Mouse (Mus musculus) adrenal gland, adult 2 months (tissue): ENCODE results near the gene Il9. TPM values are rescaled to one million over a fixed set of nuclear protein-coding genes. Genes with fewer than 3 reads are reported as not detected.

Experiments
- DNase-seq: peaks from one replicate; pipeline ENCODE4 v3.0.0; 2021
- polyA plus RNA-seq: library from polyadenylated mRNA; depleted of rRNA; stranded (reverse); fragments of >200 nt; gene quantifications from 2 replicates; pipeline ENCODE4 v1.2.3, GENCODE M21; 2012
- total RNA-seq, 2 experiments: library from RNA; stranded (reverse); gene quantifications; 2 replicates each; pipeline ENCODE4 v1.2.3; 2021

The Il9 gene
- total and polyA plus RNA-seq, 3 experiments: not detected

DNA sequence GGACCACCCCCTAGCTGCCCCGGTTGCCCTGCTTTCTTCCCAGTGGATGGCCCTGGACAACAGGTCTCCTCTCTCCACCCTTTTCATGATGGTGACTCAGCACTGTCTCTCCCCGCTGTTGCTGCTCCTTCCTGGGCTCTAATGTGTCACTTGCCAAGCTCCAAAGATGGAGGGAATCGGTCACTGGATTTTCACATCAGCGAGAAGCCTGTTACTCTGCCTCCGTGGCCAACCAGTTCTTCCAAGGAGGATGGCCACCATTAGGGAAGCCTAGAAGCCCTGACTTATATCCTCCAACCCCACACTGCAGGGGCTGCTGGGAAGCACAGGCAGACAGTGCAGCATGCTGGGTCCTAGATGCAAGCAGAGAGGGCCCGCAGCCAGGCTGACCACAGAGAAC lies 10.8 kb downstream of the Il9 start:
- no peak for DNase-seq

DNA sequence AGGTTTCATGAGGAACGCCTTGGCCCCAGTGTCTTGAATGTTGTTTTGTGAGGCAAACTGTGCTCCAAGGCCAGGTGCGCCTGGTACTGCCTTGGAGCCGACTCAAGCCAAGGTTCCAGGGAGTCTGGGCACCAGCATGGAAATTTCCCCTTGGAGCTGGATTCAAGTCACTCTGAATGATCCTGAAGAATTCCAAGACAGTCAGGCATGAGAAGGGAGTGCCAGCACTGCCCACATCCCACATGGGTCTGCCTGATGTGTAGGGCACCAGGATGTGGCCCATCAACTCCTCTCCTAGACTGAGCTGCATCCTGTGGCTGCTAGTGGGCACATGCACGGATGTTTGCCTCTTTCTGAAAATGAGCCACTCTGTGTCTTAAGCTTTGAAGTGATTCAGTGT lies 13.5 kb downstream of the Il9 start:
- no peak for DNase-seq

DNA sequence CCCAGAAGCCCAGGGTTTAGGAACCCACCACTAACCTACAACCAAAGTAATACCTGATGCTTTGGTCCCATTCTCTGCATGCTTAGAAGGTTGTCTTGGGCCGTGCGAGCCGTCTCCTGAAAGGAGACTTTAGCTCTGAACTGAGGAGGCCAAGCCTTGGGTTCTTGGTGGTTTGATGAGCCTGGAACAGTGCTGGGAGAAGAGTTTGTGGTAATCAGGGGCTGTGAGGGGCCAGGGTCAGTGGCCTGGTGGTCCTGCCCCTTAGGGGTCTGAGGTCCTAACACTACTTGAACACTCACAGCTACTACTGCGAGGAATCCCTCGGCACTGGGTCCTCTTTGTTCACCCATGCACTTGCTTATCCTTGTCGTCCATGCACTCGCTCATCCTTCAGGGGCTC lies 14.3 kb downstream of the Il9 start:
- no peak for DNase-seq

DNA sequence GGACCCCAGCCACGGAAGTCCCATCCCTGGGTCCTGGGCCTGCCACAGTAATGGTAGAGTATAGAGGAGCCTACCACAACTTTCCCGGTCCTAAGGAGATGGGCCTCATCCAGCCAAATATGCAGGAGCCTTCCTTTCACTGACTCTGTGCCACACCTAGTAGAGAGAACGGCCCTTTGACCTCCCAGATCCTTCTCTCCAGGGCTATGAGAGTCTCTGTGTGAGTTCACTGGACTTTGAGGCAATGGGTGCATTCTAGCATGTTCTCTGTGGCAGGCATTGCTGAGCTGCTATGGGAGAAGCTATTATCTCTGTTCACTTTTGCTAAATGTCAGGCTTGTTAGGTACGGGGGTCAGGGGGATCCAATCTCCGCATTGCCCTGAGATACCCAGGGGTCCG lies 18.3 kb downstream of the Il9 start:
- DNase-seq: no peak

DNA sequence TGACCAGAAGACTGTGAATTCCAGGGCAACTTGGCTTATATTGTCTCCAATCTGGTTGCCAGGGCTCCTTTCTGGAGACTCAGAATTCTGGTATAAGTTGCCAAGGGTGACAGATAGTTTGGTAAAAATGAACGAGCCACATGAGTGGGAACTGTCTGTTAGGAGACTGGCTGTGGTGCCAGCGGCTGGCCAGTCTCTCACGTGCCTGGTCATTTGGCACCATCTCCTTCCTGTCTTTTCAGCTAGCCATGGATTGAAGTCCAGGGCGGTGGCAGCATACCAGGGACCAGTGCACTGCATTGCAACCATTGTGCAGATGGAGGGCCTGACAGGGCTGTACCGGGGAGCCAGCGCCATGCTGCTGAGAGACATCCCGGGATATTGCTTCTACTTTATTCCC lies 18.8 kb downstream of the Il9 start:
- no peak for DNase-seq

DNA sequence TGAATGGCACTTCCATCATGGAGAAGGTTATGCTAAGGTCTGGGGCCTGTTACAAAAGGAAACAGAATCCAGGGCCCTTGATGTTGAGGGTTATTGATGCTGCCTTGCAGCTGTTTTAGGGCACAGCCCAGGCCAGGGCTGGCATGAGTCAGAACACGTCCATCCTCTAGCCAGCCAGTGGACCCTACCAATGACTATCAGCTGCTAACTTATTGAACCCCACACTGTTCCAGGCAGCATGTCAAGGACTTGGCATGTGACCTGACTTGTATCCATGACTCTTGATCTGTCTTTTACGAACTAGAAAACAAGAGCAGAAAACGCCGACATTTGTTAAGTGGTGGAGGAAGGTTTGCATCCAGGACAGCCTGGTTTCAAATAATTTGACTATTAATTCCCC lies 19.3 kb downstream of the Il9 start:
- no peak for DNase-seq

DNA sequence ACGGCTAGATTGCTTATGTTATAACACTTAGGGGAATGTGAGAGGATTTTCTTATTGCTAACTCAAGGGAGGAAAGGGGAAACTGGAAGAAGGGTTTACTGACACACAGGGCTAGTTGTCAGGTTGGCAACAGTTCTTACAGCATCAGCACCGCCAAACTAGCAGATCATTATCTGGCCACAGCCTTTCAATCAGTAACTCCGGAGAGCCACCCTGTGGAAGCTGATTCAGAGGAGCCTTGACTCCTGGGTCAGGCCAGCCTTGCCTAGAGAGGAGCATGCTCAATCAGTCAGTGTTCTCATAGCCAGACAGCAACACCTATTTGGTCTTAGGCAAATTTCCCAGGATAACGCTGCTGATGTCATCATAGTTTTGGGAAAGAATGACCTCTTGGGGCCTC lies 20.6 kb downstream of the Il9 start:
- no peak for DNase-seq

DNA sequence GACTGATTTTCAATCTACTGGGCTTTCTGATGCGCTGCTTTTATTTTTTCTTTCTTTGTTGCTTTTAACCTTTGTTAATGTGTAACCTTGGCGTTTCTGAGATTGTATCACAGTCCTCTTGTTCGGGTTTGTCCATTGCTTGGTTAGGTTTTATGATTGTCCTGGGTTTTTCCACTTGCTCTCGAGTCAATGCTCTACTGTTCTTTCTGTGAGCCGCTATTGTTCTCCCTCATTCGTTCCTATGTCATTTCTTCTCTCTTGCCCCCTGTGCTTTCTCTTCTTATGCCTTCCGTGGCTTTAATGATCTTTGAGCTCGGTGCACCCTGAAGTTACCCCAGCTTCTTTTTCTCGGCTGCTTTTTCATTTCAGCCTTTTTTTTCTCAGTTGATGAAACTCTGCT lies 24.0 kb downstream of the Il9 start:
- DNase-seq: no peak

DNA sequence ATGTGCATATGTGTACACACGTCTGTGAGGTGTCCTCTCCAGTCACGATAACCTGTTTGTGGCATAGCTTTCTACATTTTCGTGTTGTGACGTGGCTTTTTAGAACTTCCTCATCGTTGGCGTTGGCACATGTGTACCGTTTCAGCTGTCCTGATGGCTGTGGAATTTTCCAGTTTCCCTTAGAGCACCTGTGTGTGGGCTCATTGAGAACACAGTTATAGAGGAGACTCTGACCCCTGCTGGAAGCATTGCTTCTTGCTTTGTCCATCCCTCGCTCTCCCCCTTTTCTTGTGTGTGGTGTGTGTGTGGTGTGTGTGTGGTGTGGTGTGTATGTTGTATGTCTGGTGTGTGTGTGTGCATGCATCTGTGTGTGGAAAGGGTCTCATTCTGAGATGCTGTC lies 32.0 kb downstream of the Il9 start:
- DNase-seq: no peak

DNA sequence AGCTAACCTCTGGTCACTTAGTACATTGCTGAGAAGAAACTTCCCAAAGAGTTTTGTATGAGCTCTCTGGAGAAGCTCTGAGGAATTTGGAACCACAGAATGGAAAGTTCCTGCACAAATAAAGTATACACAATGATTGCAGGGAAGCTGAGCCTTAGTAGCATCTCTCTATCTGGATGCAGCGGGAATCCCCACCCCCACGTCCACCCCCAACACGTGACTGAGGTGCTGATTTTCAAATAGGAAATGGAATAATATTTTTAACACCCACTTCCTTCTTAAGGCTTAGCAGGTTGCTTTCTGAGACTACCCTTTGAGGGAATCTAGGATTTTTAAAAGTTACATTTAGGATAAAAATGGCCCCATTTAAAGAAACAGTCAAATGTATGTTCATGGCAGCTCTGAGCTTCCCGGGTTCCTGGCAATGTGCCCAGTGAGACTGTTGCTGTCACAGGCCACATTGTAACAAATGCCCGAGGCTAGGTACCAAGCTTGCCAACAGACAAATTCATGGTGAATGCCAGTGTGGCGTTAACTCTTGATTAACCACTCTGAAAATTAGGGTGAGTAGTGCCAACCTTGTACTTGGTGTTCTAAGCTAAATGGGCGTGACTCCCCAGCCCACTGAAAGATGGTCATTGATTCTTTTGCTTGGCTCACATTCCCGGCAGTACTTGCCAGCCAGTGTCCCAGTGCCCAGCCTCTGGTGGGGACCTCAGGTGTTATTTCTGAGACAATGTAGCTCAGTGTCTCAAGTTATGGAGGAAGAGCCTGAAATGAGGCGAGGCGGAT lies 32.6 kb downstream of the Il9 start:
- no peak for DNase-seq

DNA sequence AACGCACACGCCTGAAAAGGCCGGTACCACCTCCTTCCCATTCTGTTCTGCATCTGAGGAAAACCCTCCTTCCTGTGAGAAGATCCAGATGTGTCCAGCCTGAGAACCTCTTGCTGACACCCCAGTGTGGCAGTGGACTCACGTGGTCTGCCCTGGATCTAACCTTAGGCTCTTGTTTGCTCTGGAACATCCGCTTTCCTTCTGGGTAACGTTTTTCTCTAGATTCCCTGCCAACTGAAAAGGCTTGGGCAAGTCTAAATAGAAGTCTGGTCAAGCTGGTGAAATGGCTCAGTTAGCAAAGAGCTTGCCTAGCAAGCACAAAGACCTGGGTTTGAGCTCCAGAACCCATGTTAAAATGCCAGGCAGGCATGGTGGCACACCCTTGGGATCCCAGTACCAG lies 37.0 kb downstream of the Il9 start:
- DNase-seq: no peak

DNA sequence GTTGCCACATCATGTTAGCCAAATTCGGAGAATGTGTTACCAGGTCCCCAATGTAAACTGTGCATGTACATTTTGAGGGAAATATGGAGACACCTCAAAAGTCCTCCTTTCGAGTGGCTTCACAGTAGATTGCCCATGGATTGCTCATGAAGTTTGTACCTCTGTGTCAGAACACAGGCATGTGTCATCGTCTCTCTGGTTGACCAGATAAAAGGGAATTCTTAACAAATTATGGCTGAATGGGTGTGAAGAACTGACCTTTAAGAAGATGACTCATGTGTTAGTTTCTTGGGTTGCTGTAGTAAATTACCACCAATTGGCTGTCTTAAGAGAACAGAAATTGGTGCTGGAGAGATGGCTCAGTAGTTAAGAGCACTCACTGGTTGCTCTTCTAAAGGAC lies 37.9 kb downstream of the Il9 start:
- no peak for DNase-seq

DNA sequence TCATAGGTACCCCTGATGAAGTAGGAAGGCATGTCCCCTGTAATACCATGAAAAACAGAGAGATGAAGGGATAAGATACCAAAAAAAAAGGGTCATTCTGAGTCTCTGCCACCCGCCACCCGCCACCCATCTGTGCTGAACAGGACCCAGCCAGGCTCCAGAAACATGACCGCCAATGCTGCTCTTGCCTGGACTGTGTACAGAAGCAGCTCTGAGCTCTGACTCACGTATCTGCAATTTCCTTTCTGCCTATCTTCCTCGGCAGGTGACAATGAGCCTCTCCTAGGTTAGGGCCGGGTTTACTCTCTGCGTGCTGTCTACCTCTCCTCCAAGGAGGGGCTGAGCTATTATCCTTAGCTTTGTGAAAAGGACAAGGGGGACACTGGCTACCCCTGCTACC lies 38.6 kb downstream of the Il9 start:
- no peak for DNase-seq

DNA sequence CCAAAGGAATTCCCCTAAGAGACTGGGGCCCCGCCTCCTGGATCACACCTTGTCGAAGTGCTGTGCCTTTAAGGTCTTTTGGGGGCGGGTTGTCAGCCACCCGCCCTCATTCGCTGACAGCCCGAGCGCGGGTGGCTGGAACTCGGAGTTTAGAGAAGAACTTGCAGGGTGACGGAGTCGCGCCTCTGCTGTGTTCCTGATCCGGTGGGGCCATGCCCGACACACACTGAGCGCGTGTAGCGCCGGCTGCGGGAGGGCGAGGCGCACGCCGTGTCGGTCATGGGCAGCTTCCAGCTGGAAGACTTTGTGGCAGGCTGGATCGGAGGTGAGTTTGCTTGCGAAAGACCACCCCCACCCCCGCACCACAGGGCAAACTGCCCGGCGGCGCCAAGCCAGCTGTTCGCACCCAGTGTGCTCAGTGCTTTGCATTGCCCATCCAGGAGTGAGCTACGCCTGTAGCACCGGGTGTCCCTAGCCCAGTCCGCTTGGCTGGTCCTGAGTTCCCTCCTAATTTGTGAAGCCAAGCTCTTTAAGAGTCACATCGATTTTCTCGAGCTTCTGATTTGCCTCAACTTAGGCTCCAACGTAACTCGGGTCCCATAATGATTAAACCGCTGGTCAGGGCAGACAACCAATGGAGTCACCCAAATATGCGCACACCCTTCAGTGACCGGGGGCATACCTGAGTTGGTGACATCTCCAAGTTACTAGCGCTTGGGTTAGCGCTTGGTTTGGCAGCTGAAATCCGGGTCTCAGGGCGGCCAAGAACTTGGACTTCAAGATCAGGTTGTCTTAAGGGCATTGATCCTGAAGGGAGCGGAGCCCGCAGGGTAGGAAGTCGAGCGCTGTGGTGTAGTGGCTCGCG lies 43.6 kb downstream of the Il9 start, which contains the start of gene Slc25a48:
Gene Slc25a48 (plus strand): TSS at position 145 of the 865 bp plus-strand sequence.
- DNase-seq: peak; percentile 73

DNA sequence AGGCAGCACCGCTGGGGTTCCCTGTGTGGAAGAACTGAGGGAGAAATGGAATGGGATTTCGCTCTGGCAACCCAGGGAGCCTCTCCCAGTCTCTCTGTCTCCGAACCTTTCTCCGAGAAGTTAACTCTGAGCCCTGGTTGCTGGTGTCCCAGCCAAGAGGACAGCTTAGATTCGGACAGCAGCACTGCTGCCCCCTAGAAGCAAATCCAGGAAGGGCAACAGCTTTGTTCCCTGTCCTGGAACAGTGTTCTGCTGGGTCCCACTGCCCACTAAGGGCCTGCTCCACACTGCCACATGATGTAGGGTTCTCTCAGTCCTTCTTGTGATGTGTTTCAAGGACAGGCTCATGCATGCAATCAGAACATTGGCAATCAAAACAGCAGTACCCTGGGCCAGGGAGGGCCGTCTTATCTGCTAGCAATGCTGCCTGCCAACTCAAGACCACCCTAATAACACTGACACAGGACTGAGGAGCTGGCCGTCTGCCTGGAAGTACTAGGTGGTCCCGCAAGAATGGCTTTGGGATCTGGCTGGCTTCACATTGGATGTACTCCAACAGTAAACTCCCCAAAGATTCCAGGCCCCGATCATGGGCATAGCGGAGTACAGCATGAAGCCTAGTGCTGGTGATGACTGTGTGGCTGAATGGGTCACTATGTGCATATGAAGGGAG lies 46.3 kb downstream of the Il9 start:
- DNase-seq: no peak

DNA sequence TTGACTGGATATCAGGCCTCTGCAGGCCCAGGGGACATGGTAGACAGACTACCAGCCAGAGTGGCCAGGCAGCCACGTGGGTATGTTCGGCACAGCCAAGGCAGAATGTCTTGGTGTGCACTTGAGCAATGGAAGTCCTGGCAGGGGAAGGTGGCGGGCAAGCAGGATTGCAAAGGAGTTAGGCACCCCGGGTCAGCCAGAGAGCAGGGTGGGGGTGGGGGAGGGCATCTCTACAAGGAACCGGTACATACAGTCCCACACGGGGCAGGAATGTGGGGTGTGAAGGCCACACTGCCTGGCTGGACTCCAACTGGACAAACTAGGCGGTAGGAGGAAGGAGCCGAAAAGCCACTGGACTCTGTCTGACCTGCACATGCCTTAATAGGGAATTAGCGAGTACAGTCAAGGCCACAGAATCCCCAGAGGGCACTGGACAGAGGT lies 47.7 kb downstream of the Il9 start:
- DNase-seq: peak; percentile 59

DNA sequence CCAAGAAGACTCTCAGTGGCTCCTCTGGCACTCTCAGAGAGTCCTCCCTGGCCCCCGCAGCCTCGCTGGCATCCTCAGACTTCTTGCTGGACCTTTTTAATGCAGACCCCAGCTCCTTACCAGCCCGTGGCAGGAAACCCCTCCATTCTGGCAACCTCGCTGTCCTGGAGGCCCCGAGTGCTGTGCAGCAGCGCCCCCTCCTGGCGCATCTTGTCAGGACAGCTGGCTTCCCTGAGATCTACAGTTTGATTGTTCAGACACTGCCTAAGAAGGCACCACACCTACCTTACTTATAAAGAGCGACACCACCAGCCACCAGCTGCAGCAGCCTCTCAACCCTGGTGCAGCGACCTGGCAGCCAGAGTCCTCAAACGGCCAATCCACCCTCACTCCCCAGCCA lies 48.6 kb downstream of the Il9 start:
- DNase-seq: peak; percentile 33

DNA sequence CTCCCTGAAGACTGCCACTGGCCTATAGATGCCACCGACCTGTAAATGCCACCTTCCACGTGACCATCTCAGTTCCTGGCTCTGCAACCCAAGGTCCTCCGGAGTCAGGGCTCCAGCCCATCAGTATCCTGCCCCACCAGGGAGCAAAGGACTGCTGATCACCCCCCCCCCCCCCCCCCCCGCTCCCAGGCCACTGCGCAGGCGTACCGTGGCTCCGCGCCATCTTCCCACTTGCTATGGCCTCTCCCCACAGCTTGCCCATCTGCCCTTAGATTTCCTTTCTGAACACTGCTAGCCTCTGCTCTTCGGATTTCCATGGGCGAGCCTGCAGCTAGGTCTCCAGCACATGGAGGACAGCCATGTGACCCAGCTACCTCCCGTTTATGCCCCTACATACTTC lies 49.5 kb downstream of the Il9 start:
- DNase-seq: no peak
